Mouse (Mus musculus) hindbrain, embryonic 14.5 days (tissue): Measurements from ENCODE around the gene Bspry. TPM values are rescaled to one million over a fixed set of nuclear protein-coding genes. Genes with fewer than 3 reads are reported as not detected.

Experiments
- ATAC-seq: fragments of 200-750 bp; cut with Nextera tagmentation; 2 replicates; pipeline ENCODE4 v1.8.0; 2017; ENCODE audit warnings: moderate number of reproducible peaks, mild to moderate bottlenecking, moderate TSS enrichment, moderate library complexity; ENCODE audit not compliant: low FRiP score
- DNase-seq: peaks from one replicate; pipeline ENCODE4 v3.0.0-alpha.2; 2015; ENCODE audit warnings: low spot score
- H3K27ac ChIP-seq: fragments of 300-500 bp; sonication (generic); 2 replicates; pipeline ENCODE4 v1.5.1; 2014; ENCODE audit warnings: mild to moderate bottlenecking, moderate library complexity
- H3K27me3 ChIP-seq: fragments of 300-500 bp; sonication (generic); 2 replicates; pipeline ENCODE4 v1.6.1; 2014; ENCODE audit warnings: mild to moderate bottlenecking, low read length, mixed read lengths; ENCODE audit not compliant: control insufficient read depth, insufficient read depth
- H3K36me3 ChIP-seq: fragments of 300-500 bp; sonication (generic); replicated peaks from 2 replicates; pipeline ENCODE4 v1.6.1; 2014; ENCODE audit not compliant: control insufficient read depth, insufficient read depth
- H3K4me1 ChIP-seq: fragments of 300-500 bp; sonication (generic); replicated peaks from 2 replicates; pipeline ENCODE4 v1.6.1; 2014; ENCODE audit warnings: antibody characterized with exemption, low read length, mixed read lengths; ENCODE audit not compliant: control insufficient read depth, insufficient read depth
- H3K4me2 ChIP-seq: fragments of 300-500 bp; sonication (generic); replicated peaks from 2 replicates; pipeline ENCODE4 v1.6.1; 2014; ENCODE audit warnings: mild to moderate bottlenecking, moderate library complexity
- H3K4me3 ChIP-seq: fragments of 300-500 bp; sonication (generic); replicated peaks from 2 replicates; pipeline ENCODE4 v1.5.1; 2014; ENCODE audit warnings: mild to moderate bottlenecking, low read length
- H3K9ac ChIP-seq: fragments of 300-500 bp; sonication (generic); 2 replicates; pipeline ENCODE4 v1.6.1; 2014
- H3K9me3 ChIP-seq: fragments of 300-500 bp; sonication (generic); 2 replicates; pipeline ENCODE4 v1.6.1; 2016; ENCODE audit warnings: low read length; ENCODE audit not compliant: control insufficient read depth
- WGBS: fragments of 180-500 bp; shearing (Covaris S2); extraction: QIAGEN DNeasy Blood & Tissue Kit; methylation state at CpG from one replicate; pipeline ENCODE4 v1.1.7; 2014; 5-methylcytosine and 5-hydroxymethylcytosine counted together
- polyA plus RNA-seq: library from polyadenylated mRNA; unstranded; fragments of >200 nt; fragmentation: Nextera tagmentation; extraction: Ambion mirVana; gene quantifications from 2 replicates; pipeline ENCODE4 v1.2.1, GENCODE M21; 2014

Gene Bspry
- polyA plus RNA-seq, 1 experiment from 2014 or later: 0.86 TPM

- no peaks in the 10 kb centered on the region for H3K27me3 ChIP-seq
- H3K27ac ChIP-seq: no peak overlapping the region
- no peak overlapping the region for H3K4me2 ChIP-seq
- no peaks in the 10 kb centered on the region for H3K4me1 ChIP-seq
- WGBS: 76% methylated on average over 2 of the region's 2 CpGs
- DNase-seq (peak; percentile 29), ATAC-seq (no peak)
- H3K4me3 ChIP-seq: no peak overlapping the region
- H3K36me3 ChIP-seq: peaks cover 44% of the 10 kb centered on the region
- H3K9me3 ChIP-seq: no peaks in the 10 kb centered on the region
- H3K9ac ChIP-seq: no peak overlapping the region
Measured at GRCm38 (mm10) chr4:62506798-62507197, 26.9 kb downstream of the Bspry start.

GRCm38 (mm10) chr4:62508839-62509238 is 29.0 kb downstream of the Bspry start:
- no peak for ATAC-seq
- H3K4me3 ChIP-seq: no peak overlapping the region
- no peaks in the 10 kb centered on the region for H3K27me3 ChIP-seq
- H3K9me3 ChIP-seq: no peaks in the 10 kb centered on the region
- DNase-seq: no peak
- H3K36me3 ChIP-seq: peaks cover 64% of the 10 kb centered on the region
- WGBS: 91% methylated on average over 5 of the region's 5 CpGs
- H3K4me2 ChIP-seq: no peak overlapping the region
- H3K4me1 ChIP-seq: no peaks in the 10 kb centered on the region
- H3K27ac ChIP-seq: no peak overlapping the region
- no peak overlapping the region for H3K9ac ChIP-seq

GRCm38 (mm10) chr4:62509946-62510345 is 30.1 kb downstream of the Bspry start:
- Histone ChIP-seq H3K27ac (no peak overlapping the region), H3K9me3 (no peaks in the 10 kb centered on the region), H3K4me2 (no peak overlapping the region), H3K27me3 (no peaks in the 10 kb centered on the region), H3K9ac (no peak overlapping the region), H3K4me3 (no peak overlapping the region), H3K4me1 (no peaks in the 10 kb centered on the region), H3K36me3 (peaks cover 66% of the 10 kb centered on the region)
- ATAC-seq (no peak), DNase-seq (no peak)
- WGBS: 97% methylated on average over 11 of the region's 11 CpGs

- Histone ChIP-seq H3K27me3 (no peaks in the 10 kb centered on the region), H3K4me1 (peaks cover 9% of the 10 kb centered on the region), H3K9me3 (no peaks in the 10 kb centered on the region), H3K27ac (no peak overlapping the region), H3K4me3 (no peak overlapping the region), H3K4me2 (no peak overlapping the region), H3K36me3 (peaks cover 50% of the 10 kb centered on the region), H3K9ac (no peak overlapping the region)
- 40% methylated on average over 11 of the region's 11 CpGs for WGBS
- ATAC-seq (no peak), DNase-seq (no peak)
Measured at GRCm38 (mm10) chr4:62513998-62514506, 34.2 kb downstream of the Bspry start.

GRCm38 (mm10) chr4:62514995-62515394 is 35.1 kb downstream of the Bspry start:
- 84% methylated on average over 7 of the region's 7 CpGs for WGBS
- Histone ChIP-seq H3K9ac (no peak overlapping the region), H3K27me3 (no peaks in the 10 kb centered on the region), H3K9me3 (no peaks in the 10 kb centered on the region), H3K27ac (no peak overlapping the region), H3K4me1 (peaks cover 12% of the 10 kb centered on the region), H3K36me3 (peaks cover 40% of the 10 kb centered on the region), H3K4me2 (no peak overlapping the region), H3K4me3 (no peak overlapping the region)
- no peak for ATAC-seq
- DNase-seq: no peak

GRCm38 (mm10) chr4:62515490-62515889 is 35.6 kb downstream of the Bspry start:
- Histone ChIP-seq H3K27ac (no peak overlapping the region), H3K9ac (no peak overlapping the region)

GRCm38 (mm10) chr4:62516079-62516478 is 36.2 kb downstream of the Bspry start:
- 42% methylated on average over 2 of the region's 2 CpGs for WGBS
- Histone ChIP-seq H3K27me3 (no peaks in the 10 kb centered on the region), H3K4me2 (no peak overlapping the region), H3K9ac (no peak overlapping the region), H3K27ac (no peak overlapping the region), H3K9me3 (no peaks in the 10 kb centered on the region), H3K4me3 (no peak overlapping the region), H3K4me1 (peaks cover 18% of the 10 kb centered on the region), H3K36me3 (peaks cover 29% of the 10 kb centered on the region)
- ATAC-seq: no peak
- no peak for DNase-seq

More at GRCm38 (mm10) chr4:62515490-62515889, 35.6 kb downstream of the Bspry start:
- no peak for ATAC-seq
- Histone ChIP-seq H3K4me1 (peaks cover 15% of the 10 kb centered on the region), H3K4me2 (no peak overlapping the region), H3K36me3 (peaks cover 35% of the 10 kb centered on the region), H3K9me3 (no peaks in the 10 kb centered on the region), H3K4me3 (no peak overlapping the region), H3K27me3 (no peaks in the 10 kb centered on the region)
- DNase-seq: no peak
- 86% methylated on average over 3 of the region's 3 CpGs for WGBS

- DNase-seq (no peak), ATAC-seq (no peak)
- WGBS: 90% methylated on average over 1 of the region's 1 CpGs
- H3K4me2 ChIP-seq: no peak overlapping the region
- no peaks in the 10 kb centered on the region for H3K9me3 ChIP-seq
- peaks cover 18% of the 10 kb centered on the region for H3K4me1 ChIP-seq
- H3K9ac ChIP-seq: no peak overlapping the region
- H3K4me3 ChIP-seq: no peak overlapping the region
- no peaks in the 10 kb centered on the region for H3K27me3 ChIP-seq
- H3K36me3 ChIP-seq: peaks cover 24% of the 10 kb centered on the region
- no peak overlapping the region for H3K27ac ChIP-seq
Measured at GRCm38 (mm10) chr4:62516579-62516978, 36.7 kb downstream of the Bspry start.

GRCm38 (mm10) chr4:62517046-62517445 is 37.2 kb downstream of the Bspry start:
- WGBS: 92% methylated on average over 8 of the region's 8 CpGs
- Histone ChIP-seq H3K4me2 (no peak overlapping the region), H3K27ac (no peak overlapping the region), H3K9ac (no peak overlapping the region), H3K9me3 (no peaks in the 10 kb centered on the region), H3K36me3 (peaks cover 20% of the 10 kb centered on the region), H3K4me1 (peaks cover 18% of the 10 kb centered on the region), H3K4me3 (no peak overlapping the region), H3K27me3 (no peaks in the 10 kb centered on the region)
- DNase-seq (no peak), ATAC-seq (no peak)
